Mouse (Mus musculus): ENCODE results near the gene Pcsk2.

- TF ChIP-seq CTCF (IDR thresholded peaks at IDR 0.05; ENCODE audit: borderline replicate concordance, control insufficient read depth, extremely low read depth, insufficient read depth, low read length, poor library complexity) (no peak), POLR2A (IDR thresholded peaks at IDR 0.05; ENCODE audit: control insufficient read depth, extremely low read depth, insufficient read depth, low read length, poor library complexity) (no peak)
These were observed 167.9 kb downstream of the Pcsk2 start for GRCm38 (mm10) chr2:143713902-143714301.
